Mouse (Mus musculus): ENCODE data around the gene Btbd3. TPM values are rescaled to one million over a fixed set of nuclear protein-coding genes. Genes with fewer than 3 reads are reported as not detected.

Btbd3 gene
- 10 to 100 TPM; 16.2 to 18.6 TPM for total RNA-seq (2021)

- intact Hi-C loops (cut with DNase I), result no loop called here
These were observed at the start of gene Btbd3 for GRCm38 (mm10) chr2:138256411-138256810. Gene Btbd3 (plus strand): TSS chr2:138256565.

GRCm38 (mm10) chr2:138215561-138215960, 40.8 kb upstream of the Btbd3 start:
- peak; percentile 54 for DNase-seq (ENCODE audit: low spot score)
- intact Hi-C loops (cut with DNase I), result loop anchor here (1.0 kb wide), 1 partner anchor 65 kb away; no protein-coding TSS in a partner anchor

More at GRCm38 (mm10) chr2:138256411-138256810, at the start of gene Btbd3:
- DNase-seq (ENCODE audit: low spot score), result peak; percentile 91

- intact Hi-C loops (cut with DNase I), result loop anchor here (5.0 kb wide), 1 partner anchor 168 kb away; no protein-coding TSS in a partner anchor
- no peak for DNase-seq (ENCODE audit: low spot score)
These were observed 36.1 kb upstream of the Btbd3 start for GRCm38 (mm10) chr2:138220269-138220668.

- intact Hi-C loops (cut with DNase I), result no loop called here
- no peak for DNase-seq (ENCODE audit: low spot score)
These were observed 24.1 kb upstream of the Btbd3 start for GRCm38 (mm10) chr2:138232247-138232646.

GRCm38 (mm10) chr2:138236149-138236548, 20.2 kb upstream of the Btbd3 start:
- no peak for DNase-seq (ENCODE audit: low spot score)
- intact Hi-C loops (cut with DNase I), result no loop called here

GRCm38 (mm10) chr2:138242452-138242851, 13.9 kb upstream of the Btbd3 start:
- intact Hi-C loops (cut with DNase I), result no loop called here
- DNase-seq (ENCODE audit: low spot score), result no peak

GRCm38 (mm10) chr2:138245631-138246289, 10.6 kb upstream of the Btbd3 start:
- intact Hi-C loops (cut with DNase I), result no loop called here
- DNase-seq (ENCODE audit: low spot score), result peak; percentile 40

GRCm38 (mm10) chr2:138247986-138248385, 8.4 kb upstream of the Btbd3 start:
- intact Hi-C loops (cut with DNase I), result no loop called here

GRCm38 (mm10) chr2:138256851-138257471, 596 bp downstream of the Btbd3 start:
- intact Hi-C loops (cut with DNase I), result loop anchor here (1.0 kb wide), 1 partner anchor 22 kb away; no protein-coding TSS in a partner anchor

More at GRCm38 (mm10) chr2:138247986-138248385, 8.4 kb upstream of the Btbd3 start:
- DNase-seq (ENCODE audit: low spot score), result no peak

GRCm38 (mm10) chr2:138257692-138258315, 1.4 kb downstream of the Btbd3 start:
- no peak for DNase-seq (ENCODE audit: low spot score)
- intact Hi-C loops (cut with DNase I), result loop anchor here (1.0 kb wide), 1 partner anchor 21 kb away; no protein-coding TSS in a partner anchor

More at GRCm38 (mm10) chr2:138256851-138257471, 596 bp downstream of the Btbd3 start:
- DNase-seq (ENCODE audit: low spot score), result no peak

GRCm38 (mm10) chr2:138261140-138261539, 4.8 kb downstream of the Btbd3 start:
- no peak for DNase-seq (ENCODE audit: low spot score)
- intact Hi-C loops (cut with DNase I), result no loop called here

GRCm38 (mm10) chr2:138262885-138263284, 6.5 kb downstream of the Btbd3 start:
- DNase-seq (ENCODE audit: low spot score), result no peak
- intact Hi-C loops (cut with DNase I), result no loop called here

- no peak for DNase-seq (ENCODE audit: low spot score)
- intact Hi-C loops (cut with DNase I), result no loop called here
These were observed 9.1 kb downstream of the Btbd3 start for GRCm38 (mm10) chr2:138265356-138266005.

- intact Hi-C loops (cut with DNase I), result no loop called here
- DNase-seq (ENCODE audit: low spot score), result no peak
These were observed 10.3 kb downstream of the Btbd3 start for GRCm38 (mm10) chr2:138266679-138267078.

- intact Hi-C loops (cut with DNase I), result no loop called here
These were observed 11.6 kb downstream of the Btbd3 start for GRCm38 (mm10) chr2:138267852-138268513.

GRCm38 (mm10) chr2:138269330-138269729, 13.0 kb downstream of the Btbd3 start:
- intact Hi-C loops (cut with DNase I), result no loop called here
- DNase-seq (ENCODE audit: low spot score), result no peak

More at GRCm38 (mm10) chr2:138267852-138268513, 11.6 kb downstream of the Btbd3 start:
- DNase-seq (ENCODE audit: low spot score), result no peak

GRCm38 (mm10) chr2:138273404-138274073, 17.2 kb downstream of the Btbd3 start:
- DNase-seq (ENCODE audit: low spot score), result no peak
- intact Hi-C loops (cut with DNase I), result no loop called here

GRCm38 (mm10) chr2:138274086-138274485, 17.7 kb downstream of the Btbd3 start:
- intact Hi-C loops (cut with DNase I), result no loop called here
- DNase-seq (ENCODE audit: low spot score), result no peak
